Mouse (Mus musculus) left cerebral cortex, postnatal 36 days (tissue): Measurements from ENCODE around the gene Amdhd2. TPM values are rescaled to one million over a fixed set of nuclear protein-coding genes. Genes with fewer than 3 reads are reported as not detected.
"Not testable (repeated sequence)": the region's sequence is repeated elsewhere in the genome, so short reads cannot be mapped to it uniquely, and the experiment has no call there.

ENCODE experiments used
- DNase-seq, 2 experiments: peaks; one replicate each; pipeline ENCODE4 v3.0.0; 2021 to 2022; ENCODE audit warnings: low spot score in 2 of 2, mixed read lengths in 1 of 2
- intact Hi-C: fragments of 180-260 bp; cut with DNase I; formaldehyde crosslinking; loops from one replicate; pipeline ENCODE4 v1.15.1; 2025
- total RNA-seq, 2 experiments: library from RNA; stranded (reverse); gene quantifications; 2 replicates each; pipeline ENCODE4 v1.2.3; 2021

The Amdhd2 gene
- total RNA-seq, 2 experiments from 2014 or later = 29.1 to 29.5 TPM

DNA sequence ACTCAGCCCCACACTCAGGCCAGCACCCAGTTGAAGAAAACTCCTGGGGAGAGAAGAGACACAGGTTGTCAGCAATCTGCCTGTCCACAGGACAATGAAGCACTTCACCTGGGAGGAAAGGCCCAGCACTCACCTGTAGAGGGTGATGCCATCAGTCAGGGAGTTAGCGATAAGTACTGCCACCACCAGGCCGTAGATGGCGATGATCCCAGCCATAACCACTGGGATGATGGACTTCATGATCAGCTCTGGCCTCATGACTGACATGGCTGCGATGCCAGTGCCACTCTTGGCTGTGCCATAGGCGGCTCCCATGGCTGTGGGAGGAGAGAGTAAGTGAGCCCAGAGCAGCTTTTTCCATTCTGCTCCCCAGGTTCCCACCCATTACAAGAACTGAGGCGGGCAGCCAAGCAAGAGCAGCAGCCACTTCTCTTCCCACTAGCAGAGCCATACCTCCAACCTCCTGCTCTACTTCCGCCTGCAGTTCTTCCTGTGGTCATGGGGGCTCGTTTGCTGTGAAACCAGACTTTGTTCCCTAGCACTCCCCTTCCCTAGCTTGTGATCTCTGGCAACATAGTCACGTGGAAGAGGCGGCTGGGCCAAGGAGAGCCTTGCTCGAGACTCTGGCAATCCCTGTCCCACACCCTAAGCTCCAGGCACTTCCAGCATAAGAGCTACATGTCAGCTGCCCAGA, 1.1 kb upstream of the Amdhd2 start:
- no peak for DNase-seq
- intact Hi-C loops = loop anchor here (10.0 kb wide), 1 partner anchor 250 kb away; the partner anchor contains the start of gene Rnps1

DNA sequence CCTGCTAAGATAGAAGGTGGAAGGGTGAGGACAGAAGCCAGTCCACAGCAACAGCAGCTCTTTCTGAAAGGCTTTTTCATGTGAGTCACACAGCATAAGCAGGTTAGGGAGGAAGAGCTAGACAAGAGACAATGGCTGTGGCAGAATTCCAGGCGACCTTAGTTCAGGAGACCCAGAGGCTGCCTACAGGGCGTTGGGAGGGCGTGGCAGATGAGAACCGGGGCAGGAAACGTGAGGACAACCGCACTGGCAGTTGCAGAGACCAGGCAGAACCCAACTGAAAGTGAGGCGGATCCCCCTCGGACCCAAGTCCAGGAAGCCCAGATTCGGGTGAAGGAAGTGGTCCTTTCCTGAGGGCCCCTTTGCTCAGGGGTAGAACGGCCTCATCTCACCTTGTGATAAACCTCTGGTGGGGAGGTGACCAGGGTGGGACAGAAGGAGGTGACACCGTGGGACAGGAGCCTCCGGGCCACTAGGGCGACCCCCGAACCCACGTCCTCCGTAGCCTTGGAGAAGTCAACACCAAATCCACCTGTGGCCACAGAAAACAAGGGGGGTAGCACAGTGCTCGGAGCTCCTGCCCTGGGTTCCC, 886 bp downstream of the Amdhd2 start:
- DNase-seq = no peak
- intact Hi-C loops = loop anchor here (10.0 kb wide), 1 partner anchor 252 kb away; the partner anchor contains the start of gene Rnps1

DNA sequence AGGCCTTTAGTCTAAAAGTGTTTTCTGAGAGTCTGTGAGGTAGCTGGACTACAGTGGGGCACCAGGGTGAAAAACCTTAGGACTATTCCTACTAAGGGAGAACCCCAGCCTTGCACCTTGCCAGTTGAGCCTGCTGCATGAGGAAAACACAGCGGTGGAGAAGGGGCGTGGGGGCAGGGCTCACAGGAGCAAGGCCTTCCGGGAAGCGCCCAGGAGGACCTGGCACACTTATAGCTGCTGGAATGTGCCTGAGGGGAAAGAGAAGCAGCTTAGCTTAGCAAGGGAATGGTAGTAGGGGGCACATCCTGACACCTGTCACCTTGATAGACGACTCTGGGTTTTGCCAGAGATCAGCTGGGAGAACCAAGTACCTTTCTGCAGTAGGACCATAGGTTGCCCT, 2.1 kb downstream of the Amdhd2 start:
- DNase-seq = no peak
- intact Hi-C loops = loop anchor here (10.0 kb wide), 1 partner anchor 253 kb away; the partner anchor contains the start of gene Rnps1

DNA sequence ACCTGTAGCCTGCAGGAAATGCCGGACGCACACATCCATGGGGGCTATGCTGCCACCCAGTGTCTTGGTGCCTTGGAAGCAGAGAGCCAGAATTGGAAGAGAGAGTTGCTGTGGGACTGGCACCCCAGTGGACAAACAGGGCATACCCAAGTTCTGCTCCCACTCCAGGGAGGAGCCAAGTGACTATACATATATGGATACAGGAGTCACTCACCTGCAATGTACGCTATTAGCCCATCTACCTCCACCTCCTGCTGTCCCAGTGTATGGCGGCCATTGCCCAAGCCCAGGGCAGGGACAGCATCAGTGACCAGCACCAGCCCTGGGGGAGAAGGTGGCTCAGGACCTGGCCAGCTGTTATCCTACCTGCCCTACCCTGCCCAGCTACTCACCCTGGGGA, 6.0 kb downstream of the Amdhd2 start:
- DNase-seq = no peak
- intact Hi-C loops = no loop called here

DNA sequence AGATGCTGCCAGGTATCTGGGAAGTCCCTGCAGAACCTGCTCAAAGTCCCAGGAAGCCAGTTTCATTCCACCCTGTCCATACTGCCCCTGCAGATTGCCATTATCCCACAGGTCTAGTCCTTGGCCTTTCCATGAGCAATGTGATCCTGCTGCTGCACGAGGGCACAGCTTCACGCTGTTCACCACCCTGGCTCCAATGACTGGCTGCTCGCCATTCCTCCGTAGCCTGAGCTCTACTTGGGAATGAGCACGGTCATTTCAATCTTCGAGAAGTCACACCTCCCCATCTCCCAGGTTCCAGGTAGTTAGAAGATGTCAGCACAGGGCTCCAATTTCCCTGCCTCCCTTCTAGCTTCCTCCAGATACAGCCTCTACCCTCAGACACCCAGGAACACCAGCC, 6.4 kb downstream of the Amdhd2 start:
- intact Hi-C loops = no loop called here
- DNase-seq = no peak

DNA sequence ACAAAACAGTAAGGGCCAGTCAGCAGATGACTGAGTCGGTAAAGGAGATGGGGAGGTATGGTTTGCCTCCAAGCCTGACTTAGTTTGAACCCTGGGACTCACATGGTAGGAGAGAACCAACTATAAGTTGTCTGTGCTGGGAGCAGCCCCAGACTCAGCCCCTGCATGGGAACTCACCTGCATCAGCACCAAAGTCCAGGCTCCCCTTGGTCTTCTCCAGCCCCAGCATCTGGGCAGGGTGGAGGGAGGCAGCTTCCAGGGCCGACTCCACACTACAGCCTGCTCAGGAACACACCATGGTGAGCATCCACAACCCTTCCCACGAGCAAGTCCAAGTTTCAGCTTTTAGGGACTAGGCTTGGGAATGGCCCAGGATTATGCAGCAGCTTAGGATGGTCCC, 7.2 kb downstream of the Amdhd2 start:
- intact Hi-C loops = no loop called here
- DNase-seq = no peak

DNA sequence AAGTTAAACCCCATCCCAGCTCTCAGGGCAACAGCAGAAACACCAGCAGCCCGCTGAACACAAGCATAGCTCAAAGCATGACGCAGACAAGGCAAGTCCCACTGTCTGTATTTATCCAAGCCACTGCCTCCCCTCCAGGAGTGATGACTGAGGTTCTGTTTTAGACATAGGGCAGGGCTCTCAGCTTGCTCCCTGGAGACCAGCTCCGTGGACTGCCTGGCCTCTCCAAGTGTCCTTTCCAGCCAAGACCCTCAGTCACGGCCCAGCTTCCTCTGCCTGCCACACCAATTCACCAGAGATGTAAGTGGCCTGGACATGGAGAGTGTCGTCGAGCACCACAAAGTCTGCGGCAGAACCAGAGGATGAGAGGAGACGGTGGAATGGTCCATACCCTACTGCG, 7.8 kb downstream of the Amdhd2 start:
- no peak for DNase-seq
- intact Hi-C loops = no loop called here

DNA sequence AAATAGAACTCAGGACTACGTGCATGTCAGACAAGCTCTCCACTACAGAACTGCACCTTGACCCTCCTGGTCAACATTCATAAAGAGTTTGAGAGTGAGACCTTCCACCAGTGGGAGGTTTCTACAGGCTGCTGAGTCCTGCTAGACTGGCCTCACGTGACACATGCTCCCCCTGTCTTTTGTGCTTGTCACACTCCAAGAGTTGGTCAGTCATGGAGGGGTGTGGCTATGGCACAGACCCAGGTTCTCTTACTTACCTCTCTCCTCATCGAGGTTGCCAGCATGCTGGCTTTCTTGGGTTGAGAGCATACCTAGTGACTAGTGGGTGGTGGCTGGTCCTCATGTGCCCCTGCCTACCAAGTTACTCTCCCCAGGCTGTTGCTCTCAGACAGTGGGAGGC, 9.1 kb downstream of the Amdhd2 start:
- intact Hi-C loops = no loop called here
- no peak for DNase-seq

DNA sequence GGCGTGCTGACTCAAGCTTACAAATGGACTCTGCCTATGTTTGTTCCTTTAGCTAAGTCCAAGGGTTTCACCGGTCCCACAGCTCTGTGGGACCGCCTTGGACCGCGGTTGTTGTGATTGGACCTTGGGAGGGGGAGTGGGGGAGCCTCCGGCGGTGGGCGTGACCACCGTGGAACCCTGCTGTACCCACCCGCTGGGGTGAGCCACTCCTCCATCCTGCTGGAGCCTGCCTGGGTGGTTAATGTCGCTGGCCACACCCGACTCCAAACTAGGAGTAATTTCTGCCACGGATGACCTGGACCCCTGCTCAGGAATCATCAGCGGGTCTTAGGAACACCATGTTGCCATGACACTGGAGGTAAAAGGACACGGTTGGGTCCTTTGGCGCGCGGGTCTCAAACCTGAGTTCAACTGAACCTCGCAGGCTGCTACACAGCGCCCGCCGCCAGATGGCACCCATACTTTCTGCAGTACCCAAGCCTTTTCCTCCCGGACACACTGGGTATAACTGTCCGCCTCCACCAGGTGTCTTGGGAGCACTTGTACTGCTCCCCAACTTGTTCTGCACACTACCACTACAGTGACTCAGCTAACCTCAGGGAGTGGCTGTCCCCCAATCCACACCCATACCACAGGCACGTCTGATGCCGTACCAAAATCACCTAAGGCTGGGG, 11.5 kb downstream of the Amdhd2 start:
- intact Hi-C loops = no loop called here
- DNase-seq = peak; percentile 57 to 64

DNA sequence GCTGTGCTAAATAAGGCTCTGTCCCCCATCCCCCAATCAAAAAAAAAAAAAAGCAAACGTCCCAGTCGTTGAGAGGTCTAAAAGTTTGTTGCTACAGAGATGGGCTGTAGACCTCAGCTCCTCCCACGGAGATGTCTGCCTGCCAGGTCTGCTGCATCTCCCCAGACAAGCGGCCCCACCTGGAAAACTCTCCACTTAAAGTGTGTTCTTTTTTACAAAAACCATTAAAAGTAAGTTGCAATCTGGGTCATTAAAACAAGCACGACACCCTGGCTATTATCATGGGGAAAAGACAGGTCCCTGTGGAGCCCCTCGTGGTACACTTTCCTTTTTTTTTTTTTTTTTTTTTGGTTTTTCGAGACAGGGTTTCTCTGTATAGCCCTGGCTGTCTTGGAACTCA, 12.2 kb downstream of the Amdhd2 start:
- DNase-seq = no peak
- intact Hi-C loops = no loop called here

DNA sequence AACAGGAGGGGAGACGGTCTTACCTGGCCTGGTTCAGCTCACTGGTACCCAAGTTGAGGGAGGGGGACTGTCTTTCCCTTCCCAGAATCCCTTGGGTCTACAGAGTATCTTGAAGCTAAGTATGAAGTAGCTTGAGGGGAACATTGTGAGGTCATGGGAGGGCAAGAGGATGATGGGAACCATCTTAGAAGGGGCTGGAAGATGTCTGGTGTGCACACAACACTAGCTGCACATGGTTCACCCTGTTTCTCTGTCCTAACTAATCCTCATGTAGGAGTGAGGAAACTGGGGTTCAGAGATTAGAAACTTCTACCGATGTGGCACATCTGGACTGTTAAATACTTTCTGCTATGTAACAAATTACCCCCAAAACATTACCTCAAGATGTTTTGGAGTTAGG, 12.7 kb downstream of the Amdhd2 start, which contains the start of gene Pdpk1:
Gene Pdpk1 (minus strand): TSS at position 101 of the 400 bp plus-strand sequence.
- intact Hi-C loops = no loop called here
- DNase-seq = no peak

DNA sequence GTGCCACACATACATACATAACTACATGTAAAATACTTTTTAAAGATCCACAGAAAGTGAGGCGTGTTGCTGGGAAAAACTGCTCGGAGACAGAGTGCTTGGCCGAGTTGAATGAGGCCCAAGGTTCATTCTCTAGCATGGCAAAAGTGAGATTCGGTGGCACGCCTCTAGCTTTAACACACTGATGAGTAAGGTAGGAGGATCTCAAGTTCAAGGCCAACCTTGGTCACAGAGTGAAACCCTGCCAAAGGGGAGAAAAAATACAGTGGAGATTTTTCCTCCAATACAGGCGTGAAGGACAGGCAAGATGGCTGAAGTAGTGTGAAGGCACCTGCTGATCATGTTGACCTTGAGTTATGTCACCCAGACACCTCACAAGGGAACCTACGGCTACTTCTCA, 14.1 kb downstream of the Amdhd2 start:
- no peak for DNase-seq
- intact Hi-C loops = no loop called here

DNA sequence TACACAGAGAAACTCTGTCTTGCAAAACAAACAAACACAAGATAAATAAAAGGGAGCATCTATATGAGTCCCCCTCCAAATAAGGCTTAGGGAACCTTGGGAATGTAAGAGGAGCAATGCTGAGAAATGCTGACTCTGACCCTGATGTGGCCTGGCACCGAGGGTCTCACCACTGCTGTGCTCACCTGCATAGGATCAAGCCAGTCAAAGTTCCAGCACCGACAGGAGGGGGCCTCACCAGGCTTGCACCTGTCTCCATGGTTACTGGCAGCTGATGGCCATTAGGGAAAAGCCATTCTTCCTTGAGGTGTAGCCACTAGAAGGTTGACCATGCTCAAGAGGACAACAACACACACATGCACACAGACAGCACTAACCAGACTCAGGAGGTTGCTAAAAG, 20.7 kb downstream of the Amdhd2 start:
- DNase-seq = no peak
- intact Hi-C loops = no loop called here

DNA sequence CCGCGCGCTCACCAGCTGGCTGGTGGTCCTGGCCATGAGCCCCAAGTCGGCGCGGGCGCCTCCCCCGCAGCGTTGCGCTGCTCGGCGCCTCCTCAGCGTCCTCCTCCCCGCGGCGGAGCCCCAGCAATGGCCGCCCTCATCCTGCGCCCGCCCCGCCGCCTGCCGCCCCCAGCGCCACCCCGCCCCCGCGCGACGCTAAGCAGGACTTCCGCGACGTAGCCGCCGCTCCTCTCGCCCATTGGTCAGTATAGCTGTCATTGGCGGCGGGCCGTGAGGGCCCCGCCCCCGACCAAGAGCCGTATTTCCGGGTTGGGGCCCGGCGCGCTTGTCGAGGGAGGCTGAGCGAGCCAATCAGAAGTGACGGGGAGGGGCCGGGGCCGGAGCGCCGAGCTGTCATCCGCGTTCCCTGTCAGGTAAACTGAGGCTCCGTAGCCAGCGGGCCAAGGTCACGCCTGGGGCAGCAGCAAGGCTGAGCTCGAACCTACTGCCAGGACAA, 22.1 kb downstream of the Amdhd2 start:
- intact Hi-C loops = no loop called here
- peak; percentile 96 to 98 for DNase-seq

DNA sequence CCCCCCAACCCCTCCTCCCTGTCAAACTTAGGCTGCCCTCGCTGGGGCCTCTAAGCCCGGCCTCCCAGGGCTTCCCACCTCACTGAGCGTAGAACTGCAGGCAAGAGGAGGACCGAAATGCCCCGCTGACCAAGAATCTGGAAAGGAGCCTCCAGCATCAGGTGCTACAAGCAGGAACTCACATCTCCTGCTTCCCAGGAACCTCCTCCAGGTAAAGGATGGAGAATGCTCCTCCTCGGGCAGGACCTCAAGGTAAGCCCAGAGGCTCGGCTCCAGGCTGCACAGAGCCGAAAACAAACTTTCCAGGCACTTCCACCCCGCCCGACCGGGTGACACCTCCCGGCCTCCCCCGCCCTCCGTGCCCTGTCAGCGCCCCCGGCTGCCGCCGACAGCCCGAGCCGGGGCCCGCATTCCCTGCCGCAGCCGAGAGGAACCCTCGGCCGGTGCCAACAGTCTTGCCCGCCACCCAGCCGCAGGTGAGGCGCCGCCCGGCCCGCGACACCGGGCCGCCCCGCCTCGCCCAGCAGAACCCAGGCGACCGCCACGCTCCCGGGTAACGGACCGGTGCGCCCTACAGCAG, 22.6 kb downstream of the Amdhd2 start:
- DNase-seq = no peak
- intact Hi-C loops = no loop called here

DNA sequence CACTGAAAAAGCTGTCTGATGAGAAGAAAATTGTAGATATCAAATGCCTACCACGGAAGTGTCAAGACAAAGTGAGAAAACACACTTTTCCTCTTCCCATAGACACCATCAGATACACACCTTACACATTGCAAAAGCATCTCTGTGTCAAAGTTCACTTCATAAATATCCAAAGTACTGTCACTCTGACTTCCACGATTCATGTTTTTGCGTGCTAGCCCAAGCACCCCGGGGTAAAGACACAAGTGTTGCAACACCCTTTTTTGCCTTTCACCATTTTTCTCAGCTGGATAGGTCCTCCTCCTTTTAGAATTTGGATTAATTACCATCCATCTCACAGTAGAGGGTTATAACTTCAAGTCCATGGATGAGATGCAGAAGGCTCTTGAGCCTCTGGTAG, 23.6 kb downstream of the Amdhd2 start:
- intact Hi-C loops = no loop called here
- no peak for DNase-seq

DNA sequence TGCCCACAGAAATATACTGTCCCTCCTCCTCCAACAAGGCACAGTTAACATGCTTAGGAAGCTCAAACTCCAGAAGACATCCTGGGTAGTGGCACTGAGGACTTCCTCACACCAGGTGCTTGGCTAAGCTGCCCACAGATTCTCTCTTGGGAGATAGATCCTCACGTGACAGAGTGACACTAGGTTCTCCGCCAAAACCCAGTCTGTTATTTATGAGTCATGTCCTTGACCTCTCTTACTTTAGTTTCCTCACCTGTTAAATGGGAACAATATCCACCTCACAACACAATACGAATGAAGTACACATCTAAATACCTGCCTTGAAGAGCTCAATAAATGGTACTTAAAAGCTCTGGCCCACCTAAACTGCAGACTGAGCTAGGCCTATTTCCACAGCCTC, 24.3 kb downstream of the Amdhd2 start:
- intact Hi-C loops = no loop called here
- no peak for DNase-seq

DNA sequence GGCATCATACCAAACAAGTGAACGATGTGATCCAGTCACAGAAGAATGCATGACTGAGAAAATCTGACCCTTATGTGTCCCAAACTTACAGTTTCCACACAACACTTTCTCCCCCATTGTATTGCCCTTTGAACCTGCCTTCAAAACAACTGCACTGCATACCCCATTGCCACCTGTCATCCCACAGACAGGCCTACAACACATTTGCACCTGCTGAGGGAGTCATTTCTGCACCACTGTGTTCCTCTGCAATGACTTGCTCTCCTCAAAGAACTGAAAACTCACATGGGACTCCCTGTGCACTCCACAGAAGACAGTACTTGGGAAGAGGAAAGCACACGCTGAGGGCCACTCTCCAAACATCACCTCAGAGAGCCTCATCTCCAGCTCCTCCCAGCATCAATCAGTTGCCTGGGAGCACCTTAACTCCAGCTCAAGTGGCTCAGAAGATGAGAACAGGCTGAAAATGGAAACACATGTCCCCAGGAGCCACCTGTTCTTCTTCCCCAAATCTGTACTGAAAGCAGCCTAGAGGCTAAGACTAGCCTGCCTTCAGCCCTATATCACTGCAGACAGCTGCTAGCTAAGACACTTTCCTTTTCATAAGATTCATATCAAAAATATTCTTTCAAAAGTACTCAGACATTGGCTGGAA, 26.2 kb downstream of the Amdhd2 start:
- DNase-seq = no peak
- intact Hi-C loops = no loop called here

DNA sequence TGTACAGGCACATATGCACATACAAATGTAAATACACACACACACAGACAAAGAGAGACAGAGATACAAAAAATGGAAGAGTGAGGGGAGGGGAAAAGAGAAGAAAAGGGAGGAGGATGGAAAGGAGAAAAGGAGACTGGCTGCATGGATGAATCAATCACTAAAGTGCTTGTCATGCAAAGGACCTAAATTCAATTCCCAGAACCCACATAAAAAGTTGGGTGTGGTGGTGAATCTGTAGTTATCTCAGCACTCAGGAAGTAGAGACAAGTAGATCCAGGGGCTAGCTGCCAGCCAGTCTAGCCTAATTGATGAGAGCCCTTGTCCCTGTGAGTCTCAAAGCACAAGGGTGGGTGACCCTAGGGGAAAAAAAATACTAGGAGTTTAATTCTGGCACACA, 29.5 kb downstream of the Amdhd2 start:
- intact Hi-C loops = no loop called here
- DNase-seq = no peak

DNA sequence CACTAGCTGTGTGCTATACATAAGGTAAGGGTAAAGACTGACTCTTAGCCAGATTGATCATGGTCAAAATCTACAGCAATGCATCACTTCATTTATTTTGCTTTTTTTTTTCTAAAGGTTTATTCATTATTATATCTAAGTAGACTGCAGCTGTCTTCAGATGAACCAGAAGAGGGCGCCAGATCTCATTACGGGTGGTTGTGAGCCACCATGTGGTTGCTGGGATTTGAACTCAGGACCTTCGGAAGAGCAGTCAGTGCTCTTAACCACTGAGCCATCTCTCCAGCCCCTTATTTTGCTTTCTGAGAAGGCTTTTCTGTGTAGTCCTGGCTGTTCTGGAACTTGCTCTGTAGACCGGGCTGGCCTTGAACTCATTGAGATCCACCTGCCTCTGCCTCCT, 30.6 kb downstream of the Amdhd2 start:
- intact Hi-C loops, DNase-seq: not testable (repeated sequence)
